Comparison of ENCODE assay signal across 16 mouse cellular contexts in the genomic region with DNA sequence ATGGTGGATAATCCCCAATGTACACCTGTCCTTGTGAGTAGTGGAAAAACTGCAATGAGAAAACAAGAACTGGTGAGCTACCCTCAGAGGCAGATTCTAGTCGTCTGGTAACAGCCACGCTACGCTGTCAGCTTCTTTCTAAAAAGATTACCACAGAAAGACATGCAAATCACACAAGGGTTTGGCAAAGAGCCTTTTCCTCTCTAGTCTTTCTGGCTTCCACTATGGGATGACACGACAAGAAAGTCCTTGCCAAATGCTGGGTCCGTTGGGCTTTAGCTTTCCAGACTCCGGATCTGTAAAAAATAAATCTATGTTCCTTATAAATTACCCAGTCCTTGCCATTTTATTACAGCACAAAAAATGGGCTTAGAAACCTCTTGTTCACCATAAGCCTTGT. TPM values are rescaled to one million over a fixed set of nuclear protein-coding genes. Genes with fewer than 3 reads are reported as not detected.
DNase-seq lines count a peak whose midpoint lies in the region; ATAC-seq lines count a peak whose summit lies in the region.
"Had no signal": no experiment of that assay in that cellular context is flagged by ENCODE, and none has a peak within 500 bp of the region (broad histone marks: within the 10 kb centered on the region; RNA-seq: fewer than 3 reads in every experiment).

No protein-coding gene starts in this region.

- 75% methylated on average over 6 of the region's 6 CpGs for WGBS in forebrain, embryonic 15.5 days
- 95% methylated on average over 6 of the region's 6 CpGs for WGBS in forebrain, embryonic 10.5 days
- WGBS in heart, embryonic 11.5 days (ENCODE audit: insufficient replicate concordance): 88% methylated on average over 6 of the region's 6 CpGs

- H3K27ac ChIP-seq in forebrain, embryonic 15.5 days (replicated peaks): peak overlapping the region; percentile 42
- no peak overlapping the region for H3K27ac ChIP-seq in forebrain, embryonic 10.5 days
- H3K27ac ChIP-seq in heart, embryonic 11.5 days (ENCODE audit: low read depth, low read length): no peak overlapping the region
- H3K27ac ChIP-seq: heart, embryonic 13.5 days; limb, embryonic 15.5 days; neural tube, embryonic 15.5 days had no signal

- H3K9ac ChIP-seq in forebrain, embryonic 15.5 days (replicated peaks): no peak overlapping the region
- no peak overlapping the region for H3K9ac ChIP-seq in heart, embryonic 11.5 days (ENCODE audit: low read depth, low read length)
- H3K9ac ChIP-seq: heart, embryonic 13.5 days; limb, embryonic 15.5 days; neural tube, embryonic 15.5 days had no signal

- no peak overlapping the region for H3K4me3 ChIP-seq in forebrain, embryonic 15.5 days
- H3K4me3 ChIP-seq in forebrain, embryonic 10.5 days: no peak overlapping the region
- no peak overlapping the region for H3K4me3 ChIP-seq in heart, embryonic 11.5 days (ENCODE audit: low read depth, low read length)
- H3K4me3 ChIP-seq: heart, embryonic 13.5 days; limb, embryonic 15.5 days; neural tube, embryonic 15.5 days had no signal

- H3K27me3 ChIP-seq in forebrain, embryonic 15.5 days: no peaks in the 10 kb centered on the region
- H3K27me3 ChIP-seq in forebrain, embryonic 10.5 days (ENCODE audit: poor library complexity, severe bottlenecking): no peaks in the 10 kb centered on the region
- no peaks in the 10 kb centered on the region for H3K27me3 ChIP-seq in heart, embryonic 11.5 days (ENCODE audit: control insufficient read depth, insufficient read depth, low read length)
- H3K27me3 ChIP-seq: heart, embryonic 13.5 days; limb, embryonic 15.5 days; neural tube, embryonic 15.5 days had no signal

- ATAC-seq in forebrain, embryonic 15.5 days (replicated peaks): no peak
- ATAC-seq in heart, embryonic 11.5 days (replicated peaks; ENCODE audit: insufficient number of reproducible peaks, low FRiP score, low TSS enrichment): no peak

- H3K4me1 ChIP-seq in forebrain, embryonic 15.5 days: peaks cover 15% of the 10 kb centered on the region
- H3K4me1 ChIP-seq in forebrain, embryonic 10.5 days: peaks cover 20% of the 10 kb centered on the region
- peaks cover 13% of the 10 kb centered on the region for H3K4me1 ChIP-seq in heart, embryonic 11.5 days (ENCODE audit: control insufficient read depth, insufficient read depth, low read length)

- peaks cover 40% of the 10 kb centered on the region for H3K36me3 ChIP-seq in forebrain, embryonic 15.5 days
- peaks cover 76% of the 10 kb centered on the region for H3K36me3 ChIP-seq in forebrain, embryonic 10.5 days (replicated peaks)
- H3K36me3 ChIP-seq in heart, embryonic 11.5 days (ENCODE audit: control insufficient read depth, insufficient read depth, low read length): peaks cover 19% of the 10 kb centered on the region

- intact Hi-C loops in heart, postnatal 14 days (cut with DNase I): no loop called here

- no peaks in the 10 kb centered on the region for H3K9me3 ChIP-seq in forebrain, embryonic 15.5 days
- no peaks in the 10 kb centered on the region for H3K9me3 ChIP-seq in forebrain, embryonic 10.5 days
- H3K9me3 ChIP-seq in heart, embryonic 11.5 days (replicated peaks; ENCODE audit: control insufficient read depth, low read length): no peaks in the 10 kb centered on the region
- H3K9me3 ChIP-seq: heart, embryonic 13.5 days; limb, embryonic 15.5 days; neural tube, embryonic 15.5 days had no signal

- H3K4me2 ChIP-seq in forebrain, embryonic 15.5 days (replicated peaks): no peak overlapping the region
- no peak overlapping the region for H3K4me2 ChIP-seq in heart, embryonic 11.5 days
- H3K4me2 ChIP-seq: heart, embryonic 13.5 days; limb, embryonic 15.5 days; neural tube, embryonic 15.5 days had no signal

- DNase-seq in forebrain, embryonic 10.5 days (ENCODE audit: extremely low spot score, low spot score): no peak
- DNase-seq in heart, postnatal 14 days: peak; percentile 34 to 63
- DNase-seq in lung, postnatal 10 days: peak; percentile 74
- DNase-seq in lung, postnatal 4 days: no peak
- DNase-seq in lung, postnatal 14 days: peak; percentile 45
- DNase-seq in B cell, adult 2 months: no peak
- DNase-seq: adrenal gland, postnatal 25 days; cerebellum, adult 9-10 months; kidney, adult 9 months; kidney, postnatal 36 days; thymus, adult 2 months had no signal

RNA-seq across cellular contexts. Expression of a gene that starts 28.6 kb away (rescaled TPM):
- polyA plus RNA-seq in forebrain, embryonic 15.5 days (2015; fragmentation: Nextera tagmentation; extraction: Ambion mirVana): 144 and 146 TPM in 2 replicates
- 119 and 122 TPM in 2 replicates for polyA plus RNA-seq in forebrain, embryonic 10.5 days (2016; fragmentation: Nextera tagmentation; extraction: Ambion mirVana)
- total RNA-seq in heart, postnatal 14 days (2021): 10 to 100 TPM; 33.3 to 34.1 TPM
- 129 and 143 TPM in 2 replicates for polyA plus RNA-seq in heart, embryonic 11.5 days (2014; fragmentation: Nextera tagmentation; extraction: Ambion mirVana)

Comparison
In these comparisons a context has a peak if more than half of its experiments do, and no peak if none do; other contexts are left out.
1. DNase-seq: peak in heart, postnatal 14 days (2 of 2), lung, postnatal 10 days (single experiment) and lung, postnatal 14 days (single experiment); none in forebrain, embryonic 10.5 days (single experiment), lung, postnatal 4 days (0 of 2) and B cell, adult 2 months (0 of 2).